Mouse (Mus musculus) limb, embryonic 13.5 days (tissue): Measurements from ENCODE around the gene Spout1. TPM values are rescaled to one million over a fixed set of nuclear protein-coding genes. Genes with fewer than 3 reads are reported as not detected.

Experiments used
- ATAC-seq: fragments of 200-750 bp; cut with Nextera tagmentation; 2 replicates; pipeline ENCODE4 v1.8.0; 2017; ENCODE audit warnings: low read depth, moderate number of reproducible peaks, moderate TSS enrichment; ENCODE audit not compliant: low FRiP score
- H3K27ac ChIP-seq: fragments of 300-500 bp; sonication (generic); 2 replicates; pipeline ENCODE4 v1.5.1; 2015; ENCODE audit warnings: inconsistent platforms, mild to moderate bottlenecking, moderate library complexity
- H3K27me3 ChIP-seq: fragments of 300-500 bp; sonication (generic); 2 replicates; pipeline ENCODE4 v1.6.1; 2015; ENCODE audit warnings: mild to moderate bottlenecking, inconsistent platforms
- H3K36me3 ChIP-seq: fragments of 300-500 bp; sonication (generic); 2 replicates; pipeline ENCODE4 v1.6.1; 2015; ENCODE audit warnings: inconsistent platforms, mild to moderate bottlenecking, moderate library complexity
- H3K4me1 ChIP-seq: fragments of 300-500 bp; sonication (generic); 2 replicates; pipeline ENCODE4 v1.6.1; 2015; ENCODE audit warnings: inconsistent platforms
- H3K4me2 ChIP-seq: fragments of 300-500 bp; sonication (generic); replicated peaks from 2 replicates; pipeline ENCODE4 v1.6.1; 2015; ENCODE audit warnings: inconsistent platforms, mild to moderate bottlenecking, moderate library complexity
- H3K4me3 ChIP-seq: fragments of 300-500 bp; sonication (generic); 2 replicates; pipeline ENCODE4 v1.5.1; 2015; ENCODE audit warnings: moderate library complexity, mild to moderate bottlenecking, inconsistent platforms
- H3K9ac ChIP-seq: fragments of 300-500 bp; sonication (generic); 2 replicates; pipeline ENCODE4 v1.6.1; 2015; ENCODE audit warnings: mild to moderate bottlenecking, inconsistent platforms
- H3K9me3 ChIP-seq: fragments of 300-500 bp; sonication (generic); 2 replicates; pipeline ENCODE4 v1.6.1; 2016; ENCODE audit warnings: inconsistent platforms
- whole genome bisulfite sequencing: fragments of 180-500 bp; shearing (Covaris S2); methylation state at CpG from one replicate; pipeline ENCODE4 v1.1.7; 2015; 5-methylcytosine and 5-hydroxymethylcytosine counted together
- polyA plus RNA-seq: library from polyadenylated mRNA; unstranded; fragments of >200 nt; fragmentation: Nextera tagmentation; extraction: Ambion mirVana; gene quantifications from 2 replicates; pipeline ENCODE4 v1.2.1, GENCODE M21; 2015

The Spout1 gene
- polyA plus RNA-seq: 87.8 and 96.7 TPM in 2 replicates

GRCm38 (mm10) chr2:30177700-30178675 lies at the start of gene Spout1:
TSS of gene Spout1 (minus strand) at chr2:30178459.
- H3K4me3 ChIP-seq: peak within 1 kb of the TSS; percentile 81
- peak; percentile 98 for ATAC-seq
- H3K9me3 ChIP-seq: 0 out of 2 replicates have a peak, but pooled peaks cover 4% of the 10 kb centered on the region
- 2% methylated on average over 54 of the region's 54 CpGs for WGBS
- H3K4me2 ChIP-seq: peak within 1 kb of the TSS; percentile 90
- H3K27me3 ChIP-seq: no peaks in the 10 kb centered on the region
- H3K27ac ChIP-seq: no peak within 1 kb of the TSS
- peaks cover 12% of the 10 kb centered on the region for H3K4me1 ChIP-seq
- H3K9ac ChIP-seq: peak within 1 kb of the TSS; percentile 82
- H3K36me3 ChIP-seq: peaks cover 44% of the 10 kb centered on the region

GRCm38 (mm10) chr2:30216293-30216692 lies 38.0 kb upstream of the Spout1 start:
- H3K27ac ChIP-seq: no peak overlapping the region
- H3K27me3 ChIP-seq: no peaks in the 10 kb centered on the region
- no peaks in the 10 kb centered on the region for H3K36me3 ChIP-seq
- no peak overlapping the region for H3K4me3 ChIP-seq
- no peak overlapping the region for H3K4me2 ChIP-seq
- H3K4me1 ChIP-seq: no peaks in the 10 kb centered on the region
- no peaks in the 10 kb centered on the region for H3K9me3 ChIP-seq
- WGBS: 94% methylated on average over 5 of the region's 5 CpGs
- no peak overlapping the region for H3K9ac ChIP-seq
- no peak for ATAC-seq

- 84% methylated on average over 6 of the region's 6 CpGs for WGBS
- H3K4me3 ChIP-seq: no peak overlapping the region
- ATAC-seq: no peak
- H3K9me3 ChIP-seq: no peaks in the 10 kb centered on the region
- no peak overlapping the region for H3K4me2 ChIP-seq
- no peak overlapping the region for H3K27ac ChIP-seq
- H3K4me1 ChIP-seq: no peaks in the 10 kb centered on the region
- no peaks in the 10 kb centered on the region for H3K27me3 ChIP-seq
- H3K9ac ChIP-seq: no peak overlapping the region
- no peaks in the 10 kb centered on the region for H3K36me3 ChIP-seq
Observed at GRCm38 (mm10) chr2:30215493-30215892, 37.2 kb upstream of the Spout1 start.

GRCm38 (mm10) chr2:30214745-30215144 lies 36.5 kb upstream of the Spout1 start:
- Histone ChIP-seq H3K36me3 (no peaks in the 10 kb centered on the region), H3K4me3 (no peak overlapping the region), H3K27me3 (no peaks in the 10 kb centered on the region), H3K9ac (no peak overlapping the region), H3K4me1 (no peaks in the 10 kb centered on the region), H3K27ac (no peak overlapping the region), H3K4me2 (no peak overlapping the region), H3K9me3 (no peaks in the 10 kb centered on the region)
- ATAC-seq: no peak
- 91% methylated on average over 3 of the region's 3 CpGs for WGBS

- 23% methylated on average over 1 of the region's 1 CpGs for WGBS
- no peak for ATAC-seq
- no peaks in the 10 kb centered on the region for H3K36me3 ChIP-seq
- no peak overlapping the region for H3K4me3 ChIP-seq
- H3K27me3 ChIP-seq: no peaks in the 10 kb centered on the region
- no peaks in the 10 kb centered on the region for H3K9me3 ChIP-seq
- H3K4me2 ChIP-seq: no peak overlapping the region
- H3K27ac ChIP-seq: no peak overlapping the region
- no peaks in the 10 kb centered on the region for H3K4me1 ChIP-seq
- H3K9ac ChIP-seq: no peak overlapping the region
Observed at GRCm38 (mm10) chr2:30212951-30213350, 34.7 kb upstream of the Spout1 start.

- ATAC-seq: no peak
Observed at GRCm38 (mm10) chr2:30212169-30212545, 33.9 kb upstream of the Spout1 start.

GRCm38 (mm10) chr2:30211408-30212168 lies 33.3 kb upstream of the Spout1 start:
- Histone ChIP-seq H3K36me3 (no peaks in the 10 kb centered on the region), H3K4me1 (peaks cover under 1% of the 10 kb centered on the region; the same call in 1 of the 2 replicates), H3K4me3 (no peak overlapping the region), H3K27ac (no peak overlapping the region), H3K27me3 (no peaks in the 10 kb centered on the region), H3K9me3 (no peaks in the 10 kb centered on the region), H3K9ac (no peak overlapping the region), H3K4me2 (no peak overlapping the region)
- ATAC-seq: no peak
- WGBS: 68% methylated on average over 6 of the region's 6 CpGs

More at GRCm38 (mm10) chr2:30212169-30212545, 33.9 kb upstream of the Spout1 start:
- Histone ChIP-seq H3K9me3 (no peaks in the 10 kb centered on the region), H3K27me3 (no peaks in the 10 kb centered on the region), H3K4me1 (no peaks in the 10 kb centered on the region), H3K4me3 (no peak overlapping the region), H3K27ac (no peak overlapping the region), H3K4me2 (no peak overlapping the region), H3K9ac (no peak overlapping the region), H3K36me3 (no peaks in the 10 kb centered on the region)
- 72% methylated on average over 4 of the region's 4 CpGs for WGBS

- Histone ChIP-seq H3K27me3 (no peaks in the 10 kb centered on the region), H3K9me3 (no peaks in the 10 kb centered on the region), H3K27ac (no peak overlapping the region), H3K4me2 (no peak overlapping the region), H3K4me1 (peaks cover 13% of the 10 kb centered on the region), H3K4me3 (no peak overlapping the region), H3K9ac (no peak overlapping the region), H3K36me3 (no peaks in the 10 kb centered on the region)
- WGBS: 77% methylated on average over 5 of the region's 5 CpGs
- no peak for ATAC-seq
Observed at GRCm38 (mm10) chr2:30207886-30208285, 29.6 kb upstream of the Spout1 start.

GRCm38 (mm10) chr2:30207401-30207800 lies 29.1 kb upstream of the Spout1 start:
- Histone ChIP-seq H3K27ac (no peak overlapping the region), H3K9me3 (no peaks in the 10 kb centered on the region), H3K27me3 (no peaks in the 10 kb centered on the region), H3K4me3 (no peak overlapping the region), H3K36me3 (no peaks in the 10 kb centered on the region), H3K9ac (no peak overlapping the region), H3K4me2 (no peak overlapping the region), H3K4me1 (peaks cover 13% of the 10 kb centered on the region)
- no peak for ATAC-seq
- 81% methylated on average over 4 of the region's 4 CpGs for WGBS

- peak within 1 kb of the TSS; percentile 72 for H3K9ac ChIP-seq
- H3K9me3 ChIP-seq: no peaks in the 10 kb centered on the region
- peak within 1 kb of the TSS; percentile 61 for H3K4me3 ChIP-seq
- H3K4me1 ChIP-seq: peaks cover 13% of the 10 kb centered on the region
- WGBS: under 1% methylated on average over 44 of the region's 44 CpGs
- peak within 1 kb of the TSS; percentile 58; the same call in 1 of the 2 replicates for H3K27ac ChIP-seq
- H3K27me3 ChIP-seq: no peaks in the 10 kb centered on the region
- H3K4me2 ChIP-seq: peak within 1 kb of the TSS; percentile 77
- H3K36me3 ChIP-seq: no peaks in the 10 kb centered on the region
- ATAC-seq: peak; percentile 94
Observed at GRCm38 (mm10) chr2:30205629-30206357, 27.5 kb upstream of the Spout1 start, which contains the start of gene Kyat1. TSS of gene Kyat1 (minus strand) at chr2:30205847.

GRCm38 (mm10) chr2:30205255-30205628 lies 27.0 kb upstream of the Spout1 start:
- 2% methylated on average over 13 of the region's 13 CpGs for WGBS
- H3K27me3 ChIP-seq: no peaks in the 10 kb centered on the region
- ATAC-seq: 0 out of 2 replicates have a peak, but pooled peaks have one; percentile 38
- no peaks in the 10 kb centered on the region for H3K36me3 ChIP-seq
- no peaks in the 10 kb centered on the region for H3K9me3 ChIP-seq
- peak overlapping the region; percentile 58; the same call in 1 of the 2 replicates for H3K27ac ChIP-seq
- H3K4me1 ChIP-seq: peaks cover 13% of the 10 kb centered on the region
- peak overlapping the region; percentile 72 for H3K9ac ChIP-seq
- H3K4me2 ChIP-seq: peak overlapping the region; percentile 77
- H3K4me3 ChIP-seq: peak overlapping the region; percentile 61
